Mouse (Mus musculus) lung, postnatal 0 days (tissue): ENCODE results near the gene Gltp.

Experiments
- CTCF ChIP-seq: IDR thresholded peaks from 2 replicates; pipeline ENCODE4 v1.5.1; 2016; ENCODE audit warnings: antibody characterized with exemption, mild to moderate bottlenecking
- EP300 ChIP-seq: IDR thresholded peaks from 2 replicates; pipeline ENCODE4 v1.6.1; 2016; ENCODE audit warnings: antibody characterized with exemption, mild to moderate bottlenecking, control low read depth

DNA sequence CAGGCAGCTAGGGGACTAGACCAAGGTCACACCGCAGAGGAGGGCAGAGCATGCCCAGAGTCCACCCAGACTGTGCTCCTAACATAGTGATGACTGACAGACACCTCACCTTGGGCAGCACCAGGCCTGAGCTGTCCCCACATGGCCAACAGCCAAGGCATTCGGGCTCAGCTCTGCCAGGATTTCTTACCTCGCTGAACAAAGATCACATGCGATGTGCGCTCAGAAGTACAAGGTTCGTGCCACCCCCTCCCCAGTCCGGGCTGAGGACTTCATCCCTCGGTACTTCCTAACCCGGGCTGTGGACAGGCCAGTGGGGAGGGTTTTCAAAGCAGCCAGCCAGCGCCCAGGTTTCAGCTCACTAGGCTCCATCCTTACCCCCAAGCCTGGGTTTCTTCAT lies 33.4 kb downstream of the Gltp start:
- no peak for TF ChIP-seq CTCF
- TF ChIP-seq EP300, result no peak
